Mouse (Mus musculus): Measurements from ENCODE around the gene Prkar2a. TPM values are rescaled to one million over a fixed set of nuclear protein-coding genes. Genes with fewer than 3 reads are reported as not detected.
"Not testable (repeated sequence)": the region's sequence is repeated elsewhere in the genome, so short reads cannot be mapped to it uniquely, and the experiment has no call there.

Prkar2a gene
- polyA plus RNA-seq (2012) = 0.15 and 0.21 TPM in 2 replicates

DNA sequence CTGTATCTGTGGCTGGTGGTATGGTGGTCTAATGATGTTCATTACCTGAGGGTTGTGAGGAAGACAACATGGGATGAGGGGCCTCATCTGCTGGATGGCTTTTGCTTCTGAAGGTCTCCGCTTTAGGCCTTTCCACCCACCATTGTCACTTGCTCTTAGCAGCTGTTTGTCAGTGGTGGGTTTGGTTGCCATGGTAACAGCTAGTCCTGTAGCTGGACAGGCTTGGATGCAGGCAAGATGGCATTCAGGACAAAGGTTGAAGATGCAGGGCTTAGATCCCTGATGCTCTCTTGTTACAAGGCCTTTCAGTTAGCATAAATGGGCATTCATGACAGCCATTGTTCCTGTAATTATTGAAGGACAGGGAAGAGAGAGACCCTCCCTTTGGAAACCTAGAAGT, at the start of gene Prkar2a:
Prkar2a (plus strand) TSS at position 209 of the 400 bp plus-strand sequence.
- Histone ChIP-seq H3K4me3 (replicated peaks) (no peak within 1 kb of the TSS), H3K27me3 (ENCODE audit: control insufficient read depth) (peaks cover 35% of the 10 kb centered on the region), H3K36me3 (ENCODE audit: control insufficient read depth) (no peaks in the 10 kb centered on the region), H3K9me3 (ENCODE audit: control insufficient read depth, low read length) (no peaks in the 10 kb centered on the region), H3K4me1 (ENCODE audit: control insufficient read depth) (peaks cover 32% of the 10 kb centered on the region)
- TF ChIP-seq GATA1 (IDR thresholded peaks at IDR 0.05; ENCODE audit: low read length) (no peak), TAL1 (IDR thresholded peaks at IDR 0.05; ENCODE audit: low read length) (no peak)

GRCm38 (mm10) chr9:108639825-108640224, 49.3 kb upstream of the Prkar2a start:
- Histone ChIP-seq H3K27me3 (ENCODE audit: control insufficient read depth) (no peaks in the 10 kb centered on the region), H3K4me3 (replicated peaks) (no peak overlapping the region), H3K4me1 (ENCODE audit: control insufficient read depth) (peaks cover 30% of the 10 kb centered on the region), H3K36me3 (ENCODE audit: control insufficient read depth) (peaks cover 92% of the 10 kb centered on the region), H3K9me3 (ENCODE audit: control insufficient read depth, low read length) (no peaks in the 10 kb centered on the region)
- no peak for TF ChIP-seq TAL1 (IDR thresholded peaks at IDR 0.05; ENCODE audit: low read length)
- TF ChIP-seq GATA1 (IDR thresholded peaks at IDR 0.05; ENCODE audit: low read length) = no peak

DNA sequence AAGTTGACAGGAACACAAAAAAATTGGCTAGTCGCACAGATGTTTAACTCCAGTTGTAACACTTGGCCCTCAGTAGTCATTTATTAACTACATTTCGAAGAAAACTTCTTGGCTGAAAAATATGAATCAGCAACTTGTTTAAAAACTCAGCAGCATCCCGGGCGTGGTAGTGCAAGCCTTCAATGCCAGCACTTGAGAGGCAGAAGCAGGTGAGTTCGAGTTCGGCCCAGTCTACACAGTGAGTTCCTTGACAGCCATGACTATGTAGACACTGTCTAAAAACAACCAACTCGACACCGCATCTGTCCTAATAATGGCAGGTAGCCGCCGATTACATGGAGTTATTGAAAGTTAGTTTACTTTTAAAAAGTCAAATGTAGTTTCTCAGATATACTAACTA, 40.9 kb upstream of the Prkar2a start:
- peaks cover 37% of the 10 kb centered on the region for H3K4me1 ChIP-seq (ENCODE audit: control insufficient read depth)
- no peaks in the 10 kb centered on the region for H3K9me3 ChIP-seq (ENCODE audit: control insufficient read depth, low read length)
- no peaks in the 10 kb centered on the region for H3K27me3 ChIP-seq (ENCODE audit: control insufficient read depth)
- TF ChIP-seq TAL1 (IDR thresholded peaks at IDR 0.05; ENCODE audit: low read length) (no peak), GATA1 (IDR thresholded peaks at IDR 0.05; ENCODE audit: low read length) (no peak)
- peak overlapping the region; percentile 98 for H3K4me3 ChIP-seq (replicated peaks)
- H3K36me3 ChIP-seq (ENCODE audit: control insufficient read depth) = peaks cover 37% of the 10 kb centered on the region

- H3K4me3 ChIP-seq (replicated peaks) = peak within 1 kb of the TSS; percentile 98
- H3K36me3 ChIP-seq (ENCODE audit: control insufficient read depth) = peaks cover 30% of the 10 kb centered on the region
- H3K9me3 ChIP-seq (ENCODE audit: control insufficient read depth, low read length) = no peaks in the 10 kb centered on the region
- peaks cover 37% of the 10 kb centered on the region for H3K4me1 ChIP-seq (ENCODE audit: control insufficient read depth)
- TF ChIP-seq GATA1 (IDR thresholded peaks at IDR 0.05; ENCODE audit: low read length) = no peak
- no peaks in the 10 kb centered on the region for H3K27me3 ChIP-seq (ENCODE audit: control insufficient read depth)
Measured at GRCm38 (mm10) chr9:108648611-108649560, 40.2 kb upstream of the Prkar2a start, which contains the start of gene Arih2. Arih2 (minus strand) TSS chr9:108649386.

GRCm38 (mm10) chr9:108649561-108650440, 39.3 kb upstream of the Prkar2a start:
- Histone ChIP-seq H3K9me3 (ENCODE audit: control insufficient read depth, low read length) (no peaks in the 10 kb centered on the region), H3K27me3 (ENCODE audit: control insufficient read depth) (no peaks in the 10 kb centered on the region), H3K4me3 (replicated peaks) (peak overlapping the region; percentile 98), H3K36me3 (ENCODE audit: control insufficient read depth) (peaks cover 23% of the 10 kb centered on the region), H3K4me1 (ENCODE audit: control insufficient read depth) (peaks cover 42% of the 10 kb centered on the region)
- TF ChIP-seq TAL1 (IDR thresholded peaks at IDR 0.05; ENCODE audit: low read length) = no peak
- no peak for TF ChIP-seq GATA1 (IDR thresholded peaks at IDR 0.05; ENCODE audit: low read length)

- no peaks in the 10 kb centered on the region for H3K36me3 ChIP-seq (ENCODE audit: control insufficient read depth)
- no peaks in the 10 kb centered on the region for H3K9me3 ChIP-seq (ENCODE audit: control insufficient read depth, low read length)
- TF ChIP-seq GATA1 (IDR thresholded peaks at IDR 0.05; ENCODE audit: low read length) = no peak
- no peak for TF ChIP-seq TAL1 (IDR thresholded peaks at IDR 0.05; ENCODE audit: low read length)
- no peaks in the 10 kb centered on the region for H3K27me3 ChIP-seq (ENCODE audit: control insufficient read depth)
- H3K4me1 ChIP-seq (ENCODE audit: control insufficient read depth) = peaks cover 27% of the 10 kb centered on the region
- peak overlapping the region; percentile 11 for H3K4me3 ChIP-seq (replicated peaks)
Measured at GRCm38 (mm10) chr9:108654566-108655464, 34.3 kb upstream of the Prkar2a start.

DNA sequence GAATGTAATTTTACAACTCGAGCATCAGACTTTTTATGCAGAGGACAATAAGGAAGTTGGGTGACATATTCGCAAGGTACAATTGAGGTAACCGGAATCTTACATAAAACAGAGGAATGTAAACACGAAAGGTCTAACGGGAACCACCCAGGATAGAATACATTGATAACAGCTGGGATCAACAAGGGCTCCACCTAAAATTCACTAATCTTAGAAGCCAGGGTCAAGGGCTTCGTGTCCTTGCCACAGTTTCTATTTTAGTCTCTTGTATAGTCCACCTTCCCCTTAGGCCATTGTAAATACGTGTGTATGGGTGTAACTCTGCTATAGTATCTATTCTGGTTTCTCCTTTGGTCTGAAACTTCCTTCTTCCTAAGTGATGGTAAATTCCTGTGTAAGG, 33.2 kb upstream of the Prkar2a start:
- H3K27me3 ChIP-seq (ENCODE audit: control insufficient read depth); H3K4me3 ChIP-seq (replicated peaks); H3K9me3 ChIP-seq (ENCODE audit: control insufficient read depth, low read length); H3K36me3 ChIP-seq (ENCODE audit: control insufficient read depth): not testable (repeated sequence)
- peaks cover 19% of the 10 kb centered on the region for H3K4me1 ChIP-seq (ENCODE audit: control insufficient read depth)

Measured in erythroblast, embryonic 14.5 days (primary cell).